Mouse (Mus musculus): Measurements from ENCODE around the gene Dnaic2. TPM values are rescaled to one million over a fixed set of nuclear protein-coding genes. Genes with fewer than 3 reads are reported as not detected.

The Dnaic2 gene
- polyA plus RNA-seq, 1 experiment: 1.9 TPM

DNA sequence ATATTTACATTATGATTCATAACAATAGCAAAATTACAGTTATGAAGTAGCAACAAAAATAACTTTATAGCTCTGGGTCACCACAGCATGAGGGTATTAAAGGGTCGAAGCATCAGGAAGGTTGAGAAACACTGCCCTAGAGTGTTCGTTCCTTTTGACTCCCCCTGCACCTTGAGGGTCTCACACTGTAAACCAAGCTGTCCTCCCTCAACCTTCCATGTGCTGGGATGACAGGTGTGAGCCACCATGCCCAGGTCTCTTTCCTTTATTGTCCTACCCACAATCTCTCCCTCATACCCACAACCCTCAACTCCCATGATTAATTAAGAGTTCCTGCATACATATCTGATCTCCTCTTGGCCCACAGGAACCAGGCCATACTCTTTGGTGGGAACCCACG is 15.8 kb upstream of the Dnaic2 start:
- DNase-seq: no peak
- Histone ChIP-seq H3K4me1 (replicated peaks; ENCODE audit: control insufficient read depth, insufficient read depth, low read length) (no peaks in the 10 kb centered on the region), H3K27me3 (ENCODE audit: control insufficient read depth, insufficient read depth, low read length) (no peaks in the 10 kb centered on the region), H3K27ac (ENCODE audit: control insufficient read depth, insufficient read depth, low read length) (no peak overlapping the region), H3K4me3 (ENCODE audit: control insufficient read depth, insufficient read depth, low read length) (no peak overlapping the region), H3K36me3 (ENCODE audit: control insufficient read depth, insufficient read depth, low read length) (no peaks in the 10 kb centered on the region)
- 88% methylated on average over 3 of the region's 3 CpGs for WGBS
- TF ChIP-seq CTCF (IDR thresholded peaks at IDR 0.05; ENCODE audit: borderline replicate concordance, control insufficient read depth, extremely low read depth, insufficient read depth, low read length, poor library complexity) (no peak), POLR2A (IDR thresholded peaks at IDR 0.05; ENCODE audit: control insufficient read depth, extremely low read depth, insufficient read depth, low read length, poor library complexity) (no peak)

DNA sequence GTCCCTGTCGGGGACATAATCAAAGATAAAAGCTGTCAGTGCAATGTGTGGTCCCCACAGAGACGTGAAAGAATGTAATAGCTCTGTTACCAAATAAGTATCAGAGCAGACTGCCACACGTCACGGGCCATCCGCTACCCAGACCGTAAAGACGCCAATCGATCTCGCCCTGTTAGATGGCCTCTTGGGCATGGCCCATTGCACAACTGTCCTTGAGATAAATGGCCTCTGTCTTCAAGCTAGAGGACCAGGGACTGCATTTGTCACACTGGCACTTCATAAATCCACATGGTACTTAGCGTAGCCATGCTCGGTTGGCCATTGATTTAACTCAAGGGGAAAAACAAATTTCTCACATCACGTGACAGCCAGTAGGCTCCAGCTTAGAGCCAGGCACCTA is 15.3 kb upstream of the Dnaic2 start:
- H3K4me3 ChIP-seq (ENCODE audit: control insufficient read depth, insufficient read depth, low read length): no peak overlapping the region
- H3K27ac ChIP-seq (ENCODE audit: control insufficient read depth, insufficient read depth, low read length): no peak overlapping the region
- no peaks in the 10 kb centered on the region for H3K27me3 ChIP-seq (ENCODE audit: control insufficient read depth, insufficient read depth, low read length)
- no peak for DNase-seq
- no peak for TF ChIP-seq CTCF (IDR thresholded peaks at IDR 0.05; ENCODE audit: borderline replicate concordance, control insufficient read depth, extremely low read depth, insufficient read depth, low read length, poor library complexity)
- TF ChIP-seq POLR2A (IDR thresholded peaks at IDR 0.05; ENCODE audit: control insufficient read depth, extremely low read depth, insufficient read depth, low read length, poor library complexity): no peak
- 92% methylated on average over 12 of the region's 12 CpGs for WGBS
- no peaks in the 10 kb centered on the region for H3K36me3 ChIP-seq (ENCODE audit: control insufficient read depth, insufficient read depth, low read length)
- H3K4me1 ChIP-seq (replicated peaks; ENCODE audit: control insufficient read depth, insufficient read depth, low read length): no peaks in the 10 kb centered on the region

DNA sequence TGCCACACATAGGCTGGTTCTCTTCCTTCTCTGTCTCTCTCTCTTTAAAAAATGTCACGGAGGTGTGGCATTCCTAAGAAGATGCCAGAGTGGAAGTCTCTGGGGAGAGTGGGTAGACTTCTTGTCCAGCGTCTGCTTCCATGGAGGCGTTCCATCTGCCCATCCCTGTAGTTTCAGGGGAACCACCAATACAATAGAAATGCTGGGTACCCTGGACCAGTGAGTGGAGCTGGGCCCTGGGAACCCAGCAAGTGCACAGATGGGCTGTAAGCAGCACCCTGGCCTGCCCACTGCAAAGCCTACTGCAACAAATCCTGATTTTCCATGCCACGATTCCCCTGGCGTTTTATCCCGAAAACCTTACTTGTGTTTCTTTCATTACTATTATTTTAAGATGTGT is 12.7 kb upstream of the Dnaic2 start:
- H3K27ac ChIP-seq (ENCODE audit: control insufficient read depth, insufficient read depth, low read length): no peak overlapping the region
- no peaks in the 10 kb centered on the region for H3K27me3 ChIP-seq (ENCODE audit: control insufficient read depth, insufficient read depth, low read length)
- H3K4me1 ChIP-seq (replicated peaks; ENCODE audit: control insufficient read depth, insufficient read depth, low read length): no peaks in the 10 kb centered on the region
- no peak for DNase-seq
- TF ChIP-seq POLR2A (IDR thresholded peaks at IDR 0.05; ENCODE audit: control insufficient read depth, extremely low read depth, insufficient read depth, low read length, poor library complexity) (no peak), CTCF (IDR thresholded peaks at IDR 0.05; ENCODE audit: borderline replicate concordance, control insufficient read depth, extremely low read depth, insufficient read depth, low read length, poor library complexity) (no peak)
- H3K4me3 ChIP-seq (ENCODE audit: control insufficient read depth, insufficient read depth, low read length): no peak overlapping the region
- no peaks in the 10 kb centered on the region for H3K36me3 ChIP-seq (ENCODE audit: control insufficient read depth, insufficient read depth, low read length)
- 94% methylated on average over 6 of the region's 6 CpGs for WGBS

DNA sequence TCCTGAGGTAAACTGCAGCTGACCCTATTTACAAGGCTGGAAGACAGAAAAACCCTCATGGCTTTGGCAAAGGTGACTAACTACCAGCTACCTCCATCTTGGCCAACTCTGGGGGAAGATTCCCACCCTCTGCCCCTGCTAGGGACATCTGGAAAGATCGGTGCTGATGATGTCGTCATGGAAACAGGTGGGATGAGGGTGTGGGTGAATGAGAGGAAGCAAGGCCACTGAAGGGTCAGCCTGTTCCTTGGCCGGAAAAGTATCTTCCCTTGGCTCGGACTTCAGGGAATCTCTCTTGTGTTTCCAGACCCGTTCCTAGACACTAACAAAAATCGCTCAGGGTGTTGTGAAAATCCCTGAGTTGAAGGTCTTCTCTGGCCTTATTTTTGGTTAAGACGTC is 11.7 kb upstream of the Dnaic2 start:
- DNase-seq: no peak
- no peaks in the 10 kb centered on the region for H3K27me3 ChIP-seq (ENCODE audit: control insufficient read depth, insufficient read depth, low read length)
- TF ChIP-seq POLR2A (IDR thresholded peaks at IDR 0.05; ENCODE audit: control insufficient read depth, extremely low read depth, insufficient read depth, low read length, poor library complexity) (no peak), CTCF (IDR thresholded peaks at IDR 0.05; ENCODE audit: borderline replicate concordance, control insufficient read depth, extremely low read depth, insufficient read depth, low read length, poor library complexity) (no peak)
- no peaks in the 10 kb centered on the region for H3K36me3 ChIP-seq (ENCODE audit: control insufficient read depth, insufficient read depth, low read length)
- no peaks in the 10 kb centered on the region for H3K4me1 ChIP-seq (replicated peaks; ENCODE audit: control insufficient read depth, insufficient read depth, low read length)
- 91% methylated on average over 7 of the region's 7 CpGs for WGBS
- H3K4me3 ChIP-seq (ENCODE audit: control insufficient read depth, insufficient read depth, low read length): no peak overlapping the region
- no peak overlapping the region for H3K27ac ChIP-seq (ENCODE audit: control insufficient read depth, insufficient read depth, low read length)

DNA sequence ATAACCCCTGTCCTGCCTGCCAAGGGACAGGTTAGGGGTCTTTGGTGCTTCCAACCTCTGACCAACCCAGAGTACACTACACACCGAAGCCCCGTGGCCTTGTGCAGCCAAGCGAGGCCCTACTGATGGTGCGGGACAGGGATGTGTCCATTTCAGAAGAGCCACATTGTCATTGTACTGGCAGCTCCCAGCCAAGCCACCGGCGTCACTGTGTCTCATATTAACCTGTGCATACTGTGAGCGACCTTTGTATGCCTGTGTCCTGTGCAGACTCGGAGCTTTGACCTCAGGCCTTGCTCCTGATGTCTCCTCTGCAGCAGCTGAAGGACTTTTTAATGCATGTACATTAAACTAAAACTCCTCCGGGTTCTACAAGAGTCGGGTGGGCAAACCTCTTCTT is 6.7 kb upstream of the Dnaic2 start:
- DNase-seq: no peak
- no peak overlapping the region for H3K4me3 ChIP-seq (ENCODE audit: control insufficient read depth, insufficient read depth, low read length)
- no peaks in the 10 kb centered on the region for H3K27me3 ChIP-seq (ENCODE audit: control insufficient read depth, insufficient read depth, low read length)
- no peak overlapping the region for H3K27ac ChIP-seq (ENCODE audit: control insufficient read depth, insufficient read depth, low read length)
- H3K4me1 ChIP-seq (replicated peaks; ENCODE audit: control insufficient read depth, insufficient read depth, low read length): no peaks in the 10 kb centered on the region
- TF ChIP-seq CTCF (IDR thresholded peaks at IDR 0.05; ENCODE audit: borderline replicate concordance, control insufficient read depth, extremely low read depth, insufficient read depth, low read length, poor library complexity) (no peak), POLR2A (IDR thresholded peaks at IDR 0.05; ENCODE audit: control insufficient read depth, extremely low read depth, insufficient read depth, low read length, poor library complexity) (no peak)
- WGBS: 77% methylated on average over 10 of the region's 10 CpGs
- H3K36me3 ChIP-seq (ENCODE audit: control insufficient read depth, insufficient read depth, low read length): no peaks in the 10 kb centered on the region

DNA sequence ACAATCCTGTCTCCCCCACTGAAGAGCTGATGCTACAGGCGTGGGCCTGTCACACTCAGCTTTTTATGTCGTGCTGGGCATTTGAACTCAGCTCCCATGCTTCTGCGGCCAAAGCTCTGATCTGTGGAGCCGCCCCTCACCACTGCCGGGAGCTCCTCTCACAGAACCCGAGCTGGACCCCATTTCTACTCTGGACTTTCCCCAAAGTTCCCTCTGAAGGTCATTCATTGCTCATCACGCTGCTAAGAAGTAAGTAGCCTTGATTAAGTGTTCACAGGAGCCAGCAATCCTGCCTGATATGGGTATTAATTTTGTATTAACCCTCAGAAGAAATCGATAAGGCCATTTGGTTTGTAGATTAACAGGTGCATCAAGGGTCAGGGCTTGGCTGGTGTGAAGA is 4.8 kb upstream of the Dnaic2 start:
- Histone ChIP-seq H3K27ac (ENCODE audit: control insufficient read depth, insufficient read depth, low read length) (no peak overlapping the region), H3K4me3 (ENCODE audit: control insufficient read depth, insufficient read depth, low read length) (no peak overlapping the region), H3K36me3 (ENCODE audit: control insufficient read depth, insufficient read depth, low read length) (no peaks in the 10 kb centered on the region), H3K4me1 (replicated peaks; ENCODE audit: control insufficient read depth, insufficient read depth, low read length) (peaks cover 6% of the 10 kb centered on the region), H3K27me3 (ENCODE audit: control insufficient read depth, insufficient read depth, low read length) (no peaks in the 10 kb centered on the region)
- 85% methylated on average over 8 of the region's 8 CpGs for WGBS
- TF ChIP-seq CTCF (IDR thresholded peaks at IDR 0.05; ENCODE audit: borderline replicate concordance, control insufficient read depth, extremely low read depth, insufficient read depth, low read length, poor library complexity): no peak
- DNase-seq: no peak

DNA sequence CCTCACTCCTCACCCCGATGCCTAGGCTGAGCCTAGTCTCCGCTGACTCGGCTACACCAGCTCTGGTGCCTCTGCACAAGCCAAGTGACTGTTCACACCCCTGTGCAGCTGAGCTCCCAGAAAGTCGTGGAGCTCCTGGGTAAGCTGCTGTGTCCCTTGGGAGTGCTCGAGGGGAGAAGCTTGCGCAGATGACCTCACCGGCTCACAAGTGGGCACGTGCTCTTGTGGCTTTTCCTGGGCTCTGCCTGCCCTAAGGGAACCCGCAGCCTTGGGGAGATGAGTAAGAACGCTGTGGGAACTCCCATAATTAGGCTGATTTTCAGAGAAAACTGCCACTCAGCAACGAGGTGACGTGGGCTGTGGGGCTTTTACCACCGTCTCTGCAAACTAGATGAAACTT is 4.2 kb upstream of the Dnaic2 start:
- Histone ChIP-seq H3K4me3 (ENCODE audit: control insufficient read depth, insufficient read depth, low read length) (no peak overlapping the region), H3K4me1 (replicated peaks; ENCODE audit: control insufficient read depth, insufficient read depth, low read length) (peaks cover 7% of the 10 kb centered on the region), H3K27ac (ENCODE audit: control insufficient read depth, insufficient read depth, low read length) (no peak overlapping the region), H3K27me3 (ENCODE audit: control insufficient read depth, insufficient read depth, low read length) (no peaks in the 10 kb centered on the region), H3K36me3 (ENCODE audit: control insufficient read depth, insufficient read depth, low read length) (no peaks in the 10 kb centered on the region)
- no peak for DNase-seq
- TF ChIP-seq CTCF (IDR thresholded peaks at IDR 0.05; ENCODE audit: borderline replicate concordance, control insufficient read depth, extremely low read depth, insufficient read depth, low read length, poor library complexity) (no peak), POLR2A (IDR thresholded peaks at IDR 0.05; ENCODE audit: control insufficient read depth, extremely low read depth, insufficient read depth, low read length, poor library complexity) (no peak)
- 79% methylated on average over 13 of the region's 13 CpGs for WGBS
